Mouse (Mus musculus): ENCODE data around the gene Pde10a. TPM values are rescaled to one million over a fixed set of nuclear protein-coding genes. Genes with fewer than 3 reads are reported as not detected.

The Pde10a gene
- total and polyA plus RNA-seq, 2 experiments from 2014 or later, result 1.5 to 3.0 TPM

DNA sequence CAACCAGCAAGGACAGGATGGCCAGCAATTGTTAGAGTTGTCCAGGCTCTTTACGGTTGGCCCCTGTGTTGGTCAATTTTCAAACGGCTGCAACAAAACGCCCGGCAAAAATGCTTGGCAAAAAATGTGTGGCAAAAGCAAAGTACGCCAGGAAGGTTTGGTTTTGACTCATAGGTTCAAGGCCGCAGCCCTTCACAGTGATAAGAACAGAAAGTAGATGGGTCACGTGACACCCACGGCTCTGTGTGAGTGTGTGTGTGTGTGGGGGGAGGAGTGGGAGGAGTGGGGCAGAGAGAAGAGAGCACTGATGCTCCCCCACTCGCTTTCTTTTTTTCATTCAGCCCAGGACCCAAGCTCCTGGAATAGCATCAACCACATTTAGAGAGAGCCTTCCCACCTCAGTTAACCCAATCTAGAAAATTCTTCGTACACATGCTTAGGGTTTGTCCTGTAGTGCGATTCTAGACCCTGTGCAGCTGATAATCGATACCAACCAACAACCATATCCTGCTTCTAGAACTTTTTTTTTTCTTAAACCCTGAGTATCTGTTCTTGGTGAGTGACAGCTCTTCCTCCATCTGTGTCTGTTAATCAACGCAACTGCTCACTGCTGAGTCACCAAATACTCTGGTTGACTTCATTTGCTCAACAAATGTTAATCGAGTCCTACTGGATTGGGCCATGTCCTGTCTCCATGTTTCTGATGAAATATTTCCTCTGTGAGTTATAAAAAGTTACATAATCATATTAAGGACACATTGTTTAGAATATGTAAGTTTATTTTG is 37.1 kb downstream of the Pde10a start:
- WGBS, result 78% methylated on average over 14 of the region's 14 CpGs
- DNase-seq (ENCODE audit: low spot score) (no peak), ATAC-seq (ENCODE audit: insufficient read depth, low read depth) (no peak)
- Histone ChIP-seq H3K4me3 (ENCODE audit: low read depth, low read length) (no peak overlapping the region), H3K4me2 (ENCODE audit: low read depth, low read length) (no peak overlapping the region), H3K4me1 (ENCODE audit: control insufficient read depth, insufficient read depth) (no peaks in the 10 kb centered on the region), H3K36me3 (replicated peaks; ENCODE audit: control insufficient read depth, insufficient read depth, low read length) (no peaks in the 10 kb centered on the region), H3K9ac (replicated peaks; ENCODE audit: low read depth, low read length) (no peak overlapping the region), H3K9me3 (replicated peaks; ENCODE audit: control insufficient read depth, low read length) (no peaks in the 10 kb centered on the region), H3K27me3 (ENCODE audit: control insufficient read depth, insufficient read depth, low read length) (no peaks in the 10 kb centered on the region), H3K27ac (ENCODE audit: low read depth) (no peak overlapping the region; the same call in 1 of the 2 replicates)
- TF ChIP-seq CTCF (IDR thresholded peaks at IDR 0.05; ENCODE audit: low read depth), result no peak

DNA sequence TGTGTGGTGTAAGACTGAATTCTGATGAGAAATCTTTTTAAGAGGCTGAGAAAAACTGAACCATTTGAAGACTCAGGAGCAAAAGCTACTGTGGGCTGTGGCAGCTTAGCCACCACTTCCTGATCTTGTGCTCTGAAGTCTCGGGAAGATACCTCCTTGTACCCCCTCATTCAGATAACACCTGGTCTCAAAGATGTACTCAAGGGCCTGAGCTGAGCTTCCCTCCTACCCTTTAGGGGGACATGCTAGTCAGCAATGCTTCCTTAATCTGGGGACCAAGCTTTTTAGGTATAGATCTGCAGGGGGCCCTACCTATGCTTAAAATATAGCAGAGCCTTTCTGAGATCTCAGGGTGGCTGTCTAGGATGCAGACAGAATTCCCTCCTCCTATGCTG is 37.7 kb downstream of the Pde10a start:
- Histone ChIP-seq H3K9me3 (replicated peaks; ENCODE audit: control insufficient read depth, low read length) (no peaks in the 10 kb centered on the region), H3K4me3 (ENCODE audit: low read depth, low read length) (no peak overlapping the region), H3K36me3 (replicated peaks; ENCODE audit: control insufficient read depth, insufficient read depth, low read length) (no peaks in the 10 kb centered on the region), H3K4me2 (ENCODE audit: low read depth, low read length) (no peak overlapping the region), H3K4me1 (ENCODE audit: control insufficient read depth, insufficient read depth) (no peaks in the 10 kb centered on the region), H3K27me3 (ENCODE audit: control insufficient read depth, insufficient read depth, low read length) (no peaks in the 10 kb centered on the region), H3K9ac (replicated peaks; ENCODE audit: low read depth, low read length) (no peak overlapping the region), H3K27ac (ENCODE audit: low read depth) (no peak overlapping the region)
- ATAC-seq (ENCODE audit: insufficient read depth, low read depth), result no peak
- TF ChIP-seq CTCF (IDR thresholded peaks at IDR 0.05; ENCODE audit: low read depth) (no peak), EP300 (IDR thresholded peaks at IDR 0.05; ENCODE audit: low read depth) (no peak)
- 45% methylated on average over 1 of the region's 1 CpGs for WGBS
- DNase-seq (ENCODE audit: low spot score), result no peak

GRCm38 (mm10) chr17:8566850-8567249 is 41.7 kb downstream of the Pde10a start, which contains the start of gene Gm17087:
TSS of gene Gm17087 (minus strand) at chr17:8566950.
- Histone ChIP-seq H3K9me3 (replicated peaks; ENCODE audit: control insufficient read depth, low read length) (no peaks in the 10 kb centered on the region), H3K9ac (replicated peaks; ENCODE audit: low read depth, low read length) (no peak within 1 kb of the TSS), H3K36me3 (replicated peaks; ENCODE audit: control insufficient read depth, insufficient read depth, low read length) (no peaks in the 10 kb centered on the region), H3K27me3 (ENCODE audit: control insufficient read depth, insufficient read depth, low read length) (no peaks in the 10 kb centered on the region), H3K4me3 (ENCODE audit: low read depth, low read length) (no peak within 1 kb of the TSS), H3K4me2 (ENCODE audit: low read depth, low read length) (no peak within 1 kb of the TSS), H3K27ac (ENCODE audit: low read depth) (no peak within 1 kb of the TSS), H3K4me1 (ENCODE audit: control insufficient read depth, insufficient read depth) (no peaks in the 10 kb centered on the region)
- WGBS, result 83% methylated on average over 6 of the region's 6 CpGs
- TF ChIP-seq CTCF (IDR thresholded peaks at IDR 0.05; ENCODE audit: low read depth) (no peak), EP300 (IDR thresholded peaks at IDR 0.05; ENCODE audit: low read depth) (no peak)
- DNase-seq (ENCODE audit: low spot score), result no peak
- ATAC-seq (ENCODE audit: insufficient read depth, low read depth), result no peak

- no peak overlapping the region for H3K9ac ChIP-seq (replicated peaks; ENCODE audit: low read depth, low read length)
- H3K27me3 ChIP-seq (ENCODE audit: control insufficient read depth, insufficient read depth, low read length), result no peaks in the 10 kb centered on the region
- H3K4me2 ChIP-seq (ENCODE audit: low read depth, low read length), result no peak overlapping the region
- no peak for ATAC-seq (ENCODE audit: insufficient read depth, low read depth)
- H3K4me3 ChIP-seq (ENCODE audit: low read depth, low read length), result no peak overlapping the region
- DNase-seq (ENCODE audit: low spot score), result no peak
- H3K9me3 ChIP-seq (replicated peaks; ENCODE audit: control insufficient read depth, low read length), result no peaks in the 10 kb centered on the region
- no peaks in the 10 kb centered on the region for H3K4me1 ChIP-seq (ENCODE audit: control insufficient read depth, insufficient read depth)
- H3K36me3 ChIP-seq (replicated peaks; ENCODE audit: control insufficient read depth, insufficient read depth, low read length), result no peaks in the 10 kb centered on the region
- TF ChIP-seq CTCF (IDR thresholded peaks at IDR 0.05; ENCODE audit: low read depth), result no peak
- TF ChIP-seq EP300 (IDR thresholded peaks at IDR 0.05; ENCODE audit: low read depth), result no peak
- H3K27ac ChIP-seq (ENCODE audit: low read depth), result no peak overlapping the region
- 61% methylated on average over 8 of the region's 8 CpGs for WGBS
Measured at GRCm38 (mm10) chr17:8573542-8574260, 48.5 kb downstream of the Pde10a start.

- 64% methylated on average over 3 of the region's 3 CpGs for WGBS
- Histone ChIP-seq H3K4me1 (ENCODE audit: control insufficient read depth, insufficient read depth) (no peaks in the 10 kb centered on the region), H3K27ac (ENCODE audit: low read depth) (no peak overlapping the region), H3K27me3 (ENCODE audit: control insufficient read depth, insufficient read depth, low read length) (no peaks in the 10 kb centered on the region), H3K9ac (replicated peaks; ENCODE audit: low read depth, low read length) (no peak overlapping the region), H3K9me3 (replicated peaks; ENCODE audit: control insufficient read depth, low read length) (no peaks in the 10 kb centered on the region), H3K4me3 (ENCODE audit: low read depth, low read length) (no peak overlapping the region), H3K4me2 (ENCODE audit: low read depth, low read length) (no peak overlapping the region), H3K36me3 (replicated peaks; ENCODE audit: control insufficient read depth, insufficient read depth, low read length) (no peaks in the 10 kb centered on the region)
- ATAC-seq (ENCODE audit: insufficient read depth, low read depth) (no peak), DNase-seq (ENCODE audit: low spot score) (no peak)
- TF ChIP-seq EP300 (IDR thresholded peaks at IDR 0.05; ENCODE audit: low read depth) (no peak), CTCF (IDR thresholded peaks at IDR 0.05; ENCODE audit: low read depth) (peak; percentile 42)
Measured at GRCm38 (mm10) chr17:8580360-8580759, 55.2 kb downstream of the Pde10a start.

All from heart, postnatal 0 days (tissue).